In genomic region chr12:109412675-109413074, GRCm38 (mm10) we compare ENCODE assay signal across 14 mouse cellular contexts. TPM values are rescaled to one million over a fixed set of nuclear protein-coding genes. Genes with fewer than 3 reads are reported as not detected.
DNase-seq lines count a peak whose midpoint lies in the region; ATAC-seq and TF ChIP-seq lines count a peak whose summit lies in the region.
"Had no signal": no experiment of that assay in that cellular context is flagged by ENCODE, and none has a peak within 500 bp of the region (broad histone marks: within the 10 kb centered on the region; RNA-seq: fewer than 3 reads in every experiment).

No protein-coding gene starts in this region.

- no peak for DNase-seq in heart, adult 2 months
- DNase-seq in midbrain, embryonic 10.5 days (ENCODE audit: low spot score) = no peak
- DNase-seq in limb, embryonic 10.5 days (ENCODE audit: low spot score) = peak; percentile 83
- DNase-seq in layer of hippocampus, adult 2 months (ENCODE audit: low spot score in 2 of 2) = no peak
- DNase-seq in left cerebral cortex, postnatal 10 days (ENCODE audit: extremely low spot score in 1 of 2, low spot score in 2 of 2) = no peak
- no peak for DNase-seq in adrenal gland, postnatal 10 days
- DNase-seq: kidney, postnatal 36 days; right cerebral cortex, adult 18-20 months had no signal

- TF ChIP-seq CTCF in heart, adult 2 months (IDR thresholded peaks at IDR 0.05) = no peak
- no peak for TF ChIP-seq CTCF in layer of hippocampus, adult 2 months (conservative IDR thresholded peaks at IDR 0.05)

- H3K4me2 ChIP-seq in heart, embryonic 12.5 days = no peak overlapping the region
- no peak overlapping the region for H3K4me2 ChIP-seq in midbrain, embryonic 15.5 days

- H3K27ac ChIP-seq in heart, embryonic 12.5 days (ENCODE audit: poor library complexity, severe bottlenecking) = peak overlapping the region; percentile 22
- no peak overlapping the region for H3K27ac ChIP-seq in heart, adult 2 months
- peak overlapping the region; percentile 74 for H3K27ac ChIP-seq in midbrain, embryonic 10.5 days (replicated peaks)
- no peak overlapping the region for H3K27ac ChIP-seq in midbrain, embryonic 15.5 days
- peak overlapping the region; percentile 91 for H3K27ac ChIP-seq in limb, embryonic 10.5 days
- no peak overlapping the region for H3K27ac ChIP-seq in layer of hippocampus, adult 2 months
- H3K27ac ChIP-seq: liver, embryonic 14.5 days had no signal

- H3K4me1 ChIP-seq in heart, embryonic 12.5 days (replicated peaks) = peaks cover 44% of the 10 kb centered on the region
- H3K4me1 ChIP-seq in heart, adult 2 months (ENCODE audit: control insufficient read depth, insufficient read depth, low read length) = no peaks in the 10 kb centered on the region
- peaks cover 57% of the 10 kb centered on the region for H3K4me1 ChIP-seq in midbrain, embryonic 10.5 days
- H3K4me1 ChIP-seq in midbrain, embryonic 15.5 days = peaks cover 40% of the 10 kb centered on the region
- H3K4me1 ChIP-seq in limb, embryonic 10.5 days = peaks cover 83% of the 10 kb centered on the region

- ATAC-seq in heart, embryonic 12.5 days (ENCODE audit: insufficient number of reproducible peaks, low FRiP score) = no peak
- ATAC-seq in midbrain, embryonic 15.5 days (replicated peaks) = no peak
- ATAC-seq: CD4-positive, CD25-positive, alpha-beta regulatory T cell, adult 4 months; midbrain, embryonic 16.5 days had no signal

- no peaks in the 10 kb centered on the region for H3K9me3 ChIP-seq in heart, embryonic 12.5 days (replicated peaks)
- H3K9me3 ChIP-seq in midbrain, embryonic 10.5 days (replicated peaks) = no peaks in the 10 kb centered on the region
- no peaks in the 10 kb centered on the region for H3K9me3 ChIP-seq in midbrain, embryonic 15.5 days
- no peaks in the 10 kb centered on the region for H3K9me3 ChIP-seq in limb, embryonic 10.5 days (replicated peaks)

- no peaks in the 10 kb centered on the region for H3K36me3 ChIP-seq in heart, embryonic 12.5 days
- H3K36me3 ChIP-seq in heart, adult 2 months (ENCODE audit: control insufficient read depth, insufficient read depth, low read length) = no peaks in the 10 kb centered on the region
- H3K36me3 ChIP-seq in midbrain, embryonic 10.5 days = no peaks in the 10 kb centered on the region
- no peaks in the 10 kb centered on the region for H3K36me3 ChIP-seq in midbrain, embryonic 15.5 days (replicated peaks)
- no peaks in the 10 kb centered on the region for H3K36me3 ChIP-seq in limb, embryonic 10.5 days

- no peak overlapping the region for H3K4me3 ChIP-seq in heart, embryonic 12.5 days
- H3K4me3 ChIP-seq in heart, adult 2 months = no peak overlapping the region
- H3K4me3 ChIP-seq in midbrain, embryonic 10.5 days = no peak overlapping the region
- no peak overlapping the region for H3K4me3 ChIP-seq in midbrain, embryonic 15.5 days
- H3K4me3 ChIP-seq in limb, embryonic 10.5 days = peak overlapping the region; percentile 20; the same call in 1 of the 2 replicates
- no peak overlapping the region for H3K4me3 ChIP-seq in layer of hippocampus, adult 2 months

- TF ChIP-seq EP300 in heart, adult 2 months (IDR thresholded peaks at IDR 0.05; ENCODE audit: insufficient read depth, low read depth, low read length) = no peak

- no peak overlapping the region for H3K9ac ChIP-seq in heart, embryonic 12.5 days
- no peak overlapping the region for H3K9ac ChIP-seq in heart, adult 2 months (ENCODE audit: low read depth, low read length)
- H3K9ac ChIP-seq in midbrain, embryonic 15.5 days = no peak overlapping the region
- H3K9ac ChIP-seq: liver, embryonic 14.5 days had no signal

- TF ChIP-seq POLR2A in heart, adult 2 months (IDR thresholded peaks at IDR 0.05; ENCODE audit: insufficient read depth, low read depth, low read length) = no peak

- H3K79me2 ChIP-seq in heart, adult 2 months (replicated peaks; ENCODE audit: control insufficient read depth, insufficient read depth, low read length) = no peaks in the 10 kb centered on the region

- no peaks in the 10 kb centered on the region for H3K27me3 ChIP-seq in heart, embryonic 12.5 days (replicated peaks)
- no peaks in the 10 kb centered on the region for H3K27me3 ChIP-seq in heart, adult 2 months (ENCODE audit: control insufficient read depth, insufficient read depth, low read length)
- H3K27me3 ChIP-seq in midbrain, embryonic 10.5 days (ENCODE audit: low read depth, poor library complexity, severe bottlenecking) = 0 out of 2 replicates have a peak, but pooled peaks cover 4% of the 10 kb centered on the region
- no peaks in the 10 kb centered on the region for H3K27me3 ChIP-seq in midbrain, embryonic 15.5 days (replicated peaks)
- no peaks in the 10 kb centered on the region for H3K27me3 ChIP-seq in limb, embryonic 10.5 days (ENCODE audit: low read depth, poor library complexity, severe bottlenecking)

- intact Hi-C loops in heart, adult 2 months (cut with DNase I) = no loop called here
- intact Hi-C loops in left cerebral cortex, postnatal 10 days (cut with DNase I) = no loop called here

- 29% methylated on average over 5 of the region's 5 CpGs for WGBS in heart, embryonic 12.5 days
- 43% methylated on average over 5 of the region's 5 CpGs for WGBS in heart, adult 2 months
- 65% methylated on average over 5 of the region's 5 CpGs for WGBS in midbrain, embryonic 10.5 days
- WGBS in midbrain, embryonic 15.5 days = 65% methylated on average over 5 of the region's 5 CpGs
- 19% methylated on average over 5 of the region's 5 CpGs for WGBS in limb, embryonic 10.5 days

RNA-seq across cellular contexts. Expression of gene Dlk1, which starts 39.9 kb away (rescaled TPM):
- polyA plus RNA-seq in heart, embryonic 12.5 days (2016; fragmentation: Nextera tagmentation; extraction: Ambion mirVana) = 61.1 and 69.0 TPM in 2 replicates
- under 1 TPM in 1 of 2 experiments, not detected in 1; 0.23 TPM for total RNA-seq in heart, adult 2 months (2021)
- polyA plus RNA-seq in heart, adult 2 months (2012; rRNA removed) = 0.90 and 1.3 TPM in 2 replicates
- polyA plus RNA-seq in midbrain, embryonic 10.5 days (2016; fragmentation: Nextera tagmentation; extraction: Ambion mirVana) = 107 and 118 TPM in 2 replicates
- polyA plus RNA-seq in midbrain, embryonic 15.5 days (2015; fragmentation: Nextera tagmentation; extraction: Ambion mirVana) = 70.6 and 76.0 TPM in 2 replicates
- polyA plus RNA-seq in limb, embryonic 10.5 days (2016; fragmentation: Nextera tagmentation; extraction: Ambion mirVana) = 106 and 159 TPM in 2 replicates
- 1 to 10 TPM; 4.8 to 5.0 TPM for total RNA-seq in layer of hippocampus, adult 2 months (2021)
- total RNA-seq in left cerebral cortex, postnatal 10 days (2021) = 1 to 10 TPM; 2.1 to 2.9 TPM
- 100 to 1,000 TPM; 470 to 498 TPM for total RNA-seq in adrenal gland, postnatal 10 days (2021)
- total RNA-seq: common myeloid progenitor, adult 5-6 weeks had no signal
- polyA plus RNA-seq: CD4-positive, CD25-positive, alpha-beta regulatory T cell, adult 4 months had no signal

Comparison
In these comparisons a context has a peak if more than half of its experiments do, and no peak if none do; other contexts are left out.
1. H3K27ac ChIP-seq: peak in heart, embryonic 12.5 days (single experiment), midbrain, embryonic 10.5 days (single experiment) and limb, embryonic 10.5 days (single experiment); none in heart, adult 2 months (single experiment), midbrain, embryonic 15.5 days (single experiment) and layer of hippocampus, adult 2 months (single experiment).
2. RNA of gene Dlk1, which starts 39.9 kb away (polyA plus RNA-seq): 107 to 118 TPM in midbrain, embryonic 10.5 days, 106 to 159 TPM in limb, embryonic 10.5 days, 70.6 to 76.0 TPM in midbrain, embryonic 15.5 days and 61.1 to 69.0 TPM in heart, embryonic 12.5 days; 0.90 to 1.3 TPM in heart, adult 2 months; every median in the first group is over 10 times any median in the second.